Mouse (Mus musculus) CH12.LX (cell line): ENCODE results near the gene Ddx28.

Source experiments
- CHD1 ChIP-seq: IDR thresholded peaks from 2 replicates; pipeline ENCODE4 v1.6.1; 2012; ENCODE audit warnings: low read depth, low read length, improper control_type of control experiment, inconsistent platforms
- CTCF ChIP-seq, 2 experiments: IDR thresholded peaks in 1 of 2; conservative IDR thresholded peaks in 1 of 2; 2 replicates each; pipeline ENCODE4 v1.5.1; 2011 to 2012; ENCODE audit warnings: low read depth in 2 of 2, low read length in 2 of 2, improper control_type of control experiment in 1 of 2, inconsistent platforms in 1 of 2, mild to moderate bottlenecking in 1 of 2, moderate library complexity in 1 of 2
- EP300 ChIP-seq: IDR thresholded peaks from 2 replicates; pipeline ENCODE4 v1.6.1; 2011; ENCODE audit warnings: low read length, improper control_type of control experiment
- JUND ChIP-seq: conservative IDR thresholded peaks from 2 replicates; pipeline ENCODE4 v1.6.1; 2011; ENCODE audit warnings: low read depth, low read length, improper control_type of control experiment
- KAT2A ChIP-seq: IDR thresholded peaks from 2 replicates; pipeline ENCODE4 v1.6.1; 2012; ENCODE audit warnings: low read length, improper control_type of control experiment, inconsistent platforms; ENCODE audit not compliant: insufficient replicate concordance
- MYC ChIP-seq: IDR thresholded peaks from 2 replicates; pipeline ENCODE4 v1.6.1; 2011; ENCODE audit warnings: low read depth, mild to moderate bottlenecking, improper control_type of control experiment, low read length
- TBP ChIP-seq: conservative IDR thresholded peaks from 2 replicates; pipeline ENCODE4 v1.6.1; 2011; ENCODE audit warnings: low read depth, low read length, improper control_type of control experiment
- ZMIZ1 ChIP-seq: IDR thresholded peaks from 2 replicates; pipeline ENCODE4 v1.6.1; 2012; ENCODE audit warnings: low read depth, mild to moderate bottlenecking, inconsistent platforms, low read length, improper control_type of control experiment
- ZNF384 ChIP-seq: IDR thresholded peaks from 2 replicates; pipeline ENCODE4 v1.6.1; 2012; ENCODE audit warnings: low read depth, low read length, improper control_type of control experiment, inconsistent platforms

DNA sequence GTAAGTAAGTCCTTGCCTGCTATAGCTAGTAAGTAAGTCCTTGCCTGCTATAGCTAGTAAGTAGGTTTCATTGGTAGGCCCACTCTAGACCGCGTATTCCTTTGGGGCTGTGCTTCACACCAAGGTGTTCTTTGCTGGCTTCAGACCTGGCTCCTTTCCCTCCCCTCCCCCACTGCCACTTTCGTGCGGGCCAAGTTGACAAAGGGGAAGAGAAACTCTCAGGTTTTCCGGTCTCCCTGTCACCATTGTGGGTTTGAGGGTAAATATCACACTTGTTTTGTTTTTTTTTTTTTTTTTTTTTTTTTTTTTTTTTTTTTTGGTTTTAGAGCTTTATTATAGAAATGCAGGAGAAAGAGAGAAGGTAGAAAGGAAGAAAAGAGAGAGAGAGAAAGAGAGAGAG is 19.2 kb downstream of the Ddx28 start:
- TF ChIP-seq JUND (no peak), MYC (no peak), KAT2A (no peak), CTCF (conservative IDR thresholded peaks at IDR 0.05 in 1 of 2, IDR thresholded peaks at IDR 0.05 in 1 of 2; ENCODE audit: low read depth in 2 of 2, low read length in 2 of 2) (no peak), CHD1 (no peak), EP300 (peak; percentile 93), ZNF384 (peak; percentile 99), TBP (no peak), ZMIZ1 (no peak)
